Mouse (Mus musculus) embryo, embryonic 10.5 days (tissue): ENCODE measurements around the gene 6330409D20Rik.

Source experiments
- DNase-seq: peaks from one replicate; pipeline ENCODE4 v3.0.0-alpha.2; 2015; ENCODE audit warnings: low spot score

Gene 6330409D20Rik

DNA sequence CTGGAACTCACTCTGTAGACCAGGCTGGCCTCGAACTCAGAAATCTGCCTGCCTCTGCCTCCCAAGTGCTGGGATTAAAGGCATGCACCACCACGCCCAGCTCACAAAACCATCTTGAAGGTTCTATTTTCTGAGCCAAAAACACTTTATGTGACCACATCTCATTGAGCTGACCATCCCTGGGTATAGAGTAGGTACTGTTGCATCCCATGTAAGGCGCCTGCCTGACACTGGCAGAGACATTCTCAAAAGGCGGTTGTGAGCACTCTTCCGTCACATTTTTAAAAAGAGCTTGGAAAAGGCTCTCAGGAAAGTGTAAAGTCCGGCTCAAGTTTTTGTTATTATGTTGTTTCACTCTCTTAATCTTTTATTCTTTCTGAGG, 15.8 kb upstream of the 6330409D20Rik start:
- no peak for DNase-seq

DNA sequence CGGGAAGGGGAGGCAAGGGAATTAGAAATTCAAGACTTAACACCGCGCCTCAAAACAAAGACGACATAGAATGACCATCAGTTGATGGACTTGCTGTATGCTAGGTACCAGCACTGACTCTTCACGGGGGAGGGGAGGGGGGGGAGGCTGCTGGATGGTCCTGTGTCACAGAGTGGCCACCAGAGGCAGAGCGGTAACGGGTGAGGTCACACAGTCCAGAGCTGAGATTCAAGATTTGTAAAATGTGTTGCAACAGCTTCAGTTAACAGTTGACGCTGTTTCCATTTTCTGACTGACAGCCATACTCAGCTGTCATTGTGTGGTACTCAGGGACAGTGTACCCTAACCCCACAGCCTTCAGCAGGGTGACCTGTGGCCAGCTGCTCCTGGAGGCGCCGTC, 11.4 kb upstream of the 6330409D20Rik start:
- peak; percentile 42 for DNase-seq

DNA sequence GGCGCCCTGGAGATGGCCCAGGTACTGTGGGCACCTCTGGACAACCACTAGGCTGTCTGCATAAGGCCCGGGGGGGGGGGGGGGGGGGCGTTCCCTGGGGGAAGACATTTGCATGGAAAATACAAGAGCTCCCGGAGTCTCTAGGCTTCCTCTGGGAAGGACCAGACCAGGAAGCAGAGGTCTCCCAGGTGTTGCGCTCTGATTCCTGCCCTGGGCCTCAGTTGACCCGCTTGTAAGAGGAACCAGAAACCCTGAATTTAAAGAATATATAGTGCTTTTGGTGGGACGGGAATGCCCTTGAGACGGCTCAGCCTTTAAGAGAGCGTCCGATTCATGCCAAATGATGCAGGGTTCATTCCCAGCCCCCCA, 10.8 kb upstream of the 6330409D20Rik start:
- no peak for DNase-seq

DNA sequence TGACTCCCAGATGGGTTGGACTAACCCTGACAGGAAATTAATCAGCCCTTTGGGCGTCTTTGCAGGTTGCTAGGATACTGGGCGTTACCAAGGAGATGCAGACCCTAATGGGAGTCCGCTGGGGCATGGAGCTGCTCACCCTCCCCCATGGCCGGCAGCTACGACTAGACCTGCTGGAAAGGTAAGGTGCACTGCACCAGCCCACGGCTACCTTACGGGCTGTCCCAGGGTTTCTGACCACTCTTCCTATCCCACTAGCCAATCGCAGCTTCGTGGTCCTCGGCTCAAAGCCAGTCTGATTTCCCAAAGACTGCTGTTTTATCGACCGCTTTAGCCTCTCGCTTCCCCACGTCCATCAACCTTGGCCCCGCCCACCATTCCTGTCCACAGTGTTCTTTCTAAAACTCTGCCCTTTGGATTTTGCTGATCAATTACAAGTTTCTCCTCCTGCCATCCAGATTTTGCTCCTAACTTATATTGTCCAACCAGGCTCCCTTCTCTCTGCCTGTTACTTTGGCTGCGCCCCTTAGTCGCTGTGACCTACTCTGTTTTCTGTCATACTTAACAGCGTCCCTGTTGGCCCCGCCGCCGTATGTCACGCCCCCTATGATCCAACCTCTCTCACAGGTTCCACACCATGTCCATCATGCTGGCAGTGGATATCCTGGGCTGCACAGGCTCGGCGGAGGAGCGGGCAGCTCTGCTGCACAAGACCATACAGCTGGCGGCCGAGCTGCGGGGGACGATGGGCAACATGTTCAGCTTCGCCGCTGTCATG, 10.3 kb upstream of the 6330409D20Rik start:
- DNase-seq = peak; percentile 90

DNA sequence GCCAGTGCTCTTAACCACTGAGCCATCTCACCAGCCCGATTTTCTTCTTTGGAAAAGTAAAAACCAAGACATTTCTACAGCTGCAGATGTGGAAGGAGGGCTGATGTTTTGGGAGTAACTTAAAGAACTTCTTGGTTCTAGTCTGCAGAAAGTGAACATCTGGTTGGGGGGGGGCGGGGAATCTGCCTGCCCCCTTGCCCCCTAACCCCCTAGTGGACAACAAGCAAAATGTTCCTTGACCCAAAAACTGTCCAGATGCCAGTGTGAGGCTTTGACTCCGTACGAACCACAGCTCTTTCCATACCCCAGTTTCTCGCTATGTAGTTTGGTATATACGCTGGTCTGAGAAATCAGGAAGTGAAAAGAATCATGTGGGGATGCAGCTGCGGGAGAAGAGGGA, 9.4 kb upstream of the 6330409D20Rik start:
- no peak for DNase-seq

DNA sequence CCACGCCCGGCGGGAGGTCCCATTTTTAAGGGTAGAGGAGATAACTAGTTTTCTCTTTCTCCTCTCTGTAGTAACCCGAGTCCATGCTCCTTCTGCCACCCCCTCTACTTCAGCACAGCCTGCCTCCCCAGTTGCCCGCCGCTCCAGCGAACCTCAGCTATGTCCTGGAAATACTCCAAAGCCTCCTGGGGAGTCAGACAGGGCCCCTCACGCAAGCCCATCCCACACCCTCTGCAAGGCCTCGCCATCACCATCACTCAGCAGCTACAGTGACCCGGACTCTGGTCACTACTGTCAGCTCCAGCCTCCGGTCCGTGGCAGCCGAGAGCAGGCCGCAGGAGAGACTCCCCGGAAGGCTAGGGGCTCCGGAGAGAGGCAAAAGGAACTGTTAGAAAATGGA, 8.3 kb upstream of the 6330409D20Rik start:
- no peak for DNase-seq

DNA sequence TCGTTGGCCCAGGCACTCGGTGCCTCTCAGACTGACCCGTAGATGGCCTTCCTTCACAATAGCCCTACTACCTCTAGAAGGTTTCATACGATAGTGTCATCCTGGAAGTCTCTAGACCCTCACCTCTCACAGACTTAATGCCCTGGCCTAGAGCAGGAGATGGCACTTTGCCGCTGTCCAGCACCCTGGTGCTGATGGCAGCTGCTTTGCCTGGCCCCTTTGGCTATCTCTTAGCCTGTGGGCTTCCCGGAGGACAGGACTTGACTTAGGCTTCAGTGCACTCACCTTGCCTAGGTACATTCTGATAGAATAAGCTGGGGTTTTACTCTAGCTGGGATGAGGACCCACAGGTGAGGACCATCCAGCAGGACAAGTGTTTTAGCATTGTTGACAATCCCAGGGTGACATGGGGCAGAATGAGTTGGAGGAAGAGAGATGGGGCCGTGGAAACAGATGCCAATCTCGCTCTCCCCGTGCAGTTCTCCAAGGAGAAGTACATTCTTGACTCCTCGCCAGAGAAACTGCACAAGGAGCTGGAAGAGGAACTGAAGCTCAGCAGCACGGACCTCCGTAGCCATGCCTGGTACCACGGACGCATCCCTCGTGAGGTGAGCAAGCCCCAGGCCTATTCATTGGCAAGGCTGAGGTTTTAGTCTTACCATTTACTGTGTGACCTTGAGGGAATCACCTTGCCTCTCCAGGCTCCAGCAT, 3.6 kb upstream of the 6330409D20Rik start:
- DNase-seq = no peak

DNA sequence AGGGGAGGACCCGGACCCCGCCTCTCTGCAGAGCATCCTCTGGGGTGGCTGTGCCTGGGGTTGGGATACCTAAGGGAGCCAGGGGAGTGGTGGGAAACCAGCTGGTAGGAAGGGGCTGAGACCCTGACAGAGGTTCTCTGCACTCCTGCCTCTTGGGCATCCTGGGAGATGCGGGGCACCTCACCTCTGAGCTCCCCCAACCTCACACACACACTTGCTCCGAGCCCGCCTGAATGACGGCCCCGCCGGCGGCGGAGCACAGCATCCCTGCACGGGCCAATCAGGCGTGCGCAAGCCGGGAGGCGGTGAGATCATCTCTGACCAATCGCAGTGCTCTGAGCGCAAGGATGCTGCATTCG, 1.3 kb upstream of the 6330409D20Rik start:
- DNase-seq = peak; percentile 79

DNA sequence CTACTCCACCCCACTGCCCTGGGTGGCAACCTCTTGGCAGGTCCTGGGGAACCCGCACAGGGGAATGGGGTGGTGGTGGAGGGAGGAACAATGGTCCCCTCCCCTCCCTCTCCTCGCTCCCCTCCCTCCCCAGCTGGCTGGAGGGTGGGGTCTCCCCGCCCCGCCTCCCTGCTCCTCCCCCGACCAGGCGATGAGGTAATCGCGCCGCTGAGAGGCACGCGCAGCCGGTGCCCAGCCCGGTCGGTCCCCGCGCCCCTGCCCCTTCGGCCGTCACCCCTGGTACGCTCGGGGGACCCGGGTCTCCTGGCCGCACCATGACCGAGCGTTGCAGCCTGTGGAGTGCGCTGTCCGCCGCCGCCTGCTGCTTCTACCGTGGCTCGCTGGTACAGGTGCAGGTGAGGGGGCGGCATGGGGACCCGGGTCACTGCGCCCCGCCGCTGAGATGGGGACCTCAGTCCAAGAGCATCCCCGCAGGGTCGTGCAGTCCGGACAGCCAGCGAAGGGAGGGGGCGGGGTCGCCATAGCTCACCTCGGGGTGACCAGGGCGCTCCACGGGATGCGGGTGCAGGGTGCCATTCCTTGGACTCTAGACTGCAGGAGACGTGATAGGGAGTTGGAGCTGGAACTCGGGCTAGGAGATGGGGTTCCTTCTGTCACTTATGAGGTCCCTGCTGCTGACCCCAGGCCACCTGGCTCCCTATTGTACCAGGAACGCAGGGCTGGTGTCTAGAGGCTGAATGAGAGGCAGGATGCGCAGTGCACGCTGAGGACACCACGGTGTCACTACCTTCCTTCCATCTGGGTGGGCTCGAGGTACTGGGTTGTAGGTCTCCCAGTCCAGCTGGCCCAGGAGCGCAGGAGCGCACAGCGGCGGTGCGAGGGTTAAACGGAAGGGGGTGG, 707 bp upstream of the 6330409D20Rik start:
- DNase-seq = peak; percentile 69

DNA sequence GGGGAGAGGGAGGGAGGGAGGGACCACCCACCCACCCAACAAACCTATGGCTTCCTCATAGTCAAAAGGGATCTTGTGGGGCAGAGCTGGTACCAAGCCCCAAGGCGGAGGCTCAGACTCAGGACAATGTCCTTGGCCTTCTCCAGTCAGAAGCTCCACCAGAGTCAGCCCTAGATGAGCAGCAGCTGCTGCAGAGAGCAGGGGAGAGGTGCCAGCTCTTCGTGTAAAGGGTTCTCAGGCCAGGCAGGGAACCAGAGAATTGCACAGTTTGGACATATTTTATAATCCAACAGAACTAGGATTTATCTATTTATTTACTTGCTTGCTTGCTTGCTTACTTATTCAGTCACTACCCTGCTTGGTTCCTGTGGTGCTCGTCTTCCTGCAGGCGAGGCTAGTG, 1.5 kb downstream of the 6330409D20Rik start:
- no peak for DNase-seq

DNA sequence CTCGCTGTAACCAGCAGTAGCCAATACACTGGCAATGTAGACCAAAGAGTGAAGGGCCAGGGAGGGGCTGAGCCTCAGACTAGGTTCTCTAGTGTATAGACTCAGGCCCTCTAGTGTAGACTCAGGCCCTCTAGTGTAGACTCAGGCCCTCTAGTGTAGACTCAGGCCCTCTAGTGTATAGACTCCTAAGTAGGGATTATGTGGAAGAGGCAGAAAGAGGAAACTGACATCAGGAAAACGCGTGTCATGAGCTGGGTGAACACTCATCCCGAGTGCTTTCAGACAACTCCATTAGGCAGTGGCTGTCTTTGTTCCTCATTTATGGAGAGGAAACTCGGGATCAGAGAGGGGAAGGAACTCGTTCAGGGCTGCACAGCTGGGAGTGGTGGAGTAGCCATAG, 3.8 kb downstream of the 6330409D20Rik start:
- no peak for DNase-seq

DNA sequence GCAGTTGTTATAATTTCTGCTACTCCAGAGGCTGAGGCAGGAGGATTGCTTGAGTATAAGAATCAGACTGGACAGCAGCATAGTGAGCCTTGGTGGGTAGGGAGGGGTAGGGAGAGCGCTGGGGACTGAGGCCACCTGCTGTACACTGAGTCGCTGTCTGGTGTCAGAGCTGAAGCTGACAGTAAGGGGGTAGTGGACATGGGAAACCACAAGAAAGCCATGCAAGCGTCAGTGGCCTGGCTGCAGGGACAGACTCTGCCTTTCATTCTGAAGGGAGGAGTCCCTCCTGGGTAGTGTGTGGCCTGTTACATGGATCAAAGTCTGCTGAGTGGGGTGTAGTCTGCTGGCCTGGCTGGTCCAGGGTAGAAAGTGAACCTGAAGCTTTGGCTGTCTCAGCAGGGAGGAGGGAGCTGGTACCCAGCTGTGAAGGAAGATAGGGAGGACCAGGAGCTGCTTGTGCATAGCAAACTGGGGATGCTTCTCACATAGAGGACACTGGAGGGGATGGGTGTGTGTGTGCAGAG, 4.4 kb downstream of the 6330409D20Rik start:
- no peak for DNase-seq

DNA sequence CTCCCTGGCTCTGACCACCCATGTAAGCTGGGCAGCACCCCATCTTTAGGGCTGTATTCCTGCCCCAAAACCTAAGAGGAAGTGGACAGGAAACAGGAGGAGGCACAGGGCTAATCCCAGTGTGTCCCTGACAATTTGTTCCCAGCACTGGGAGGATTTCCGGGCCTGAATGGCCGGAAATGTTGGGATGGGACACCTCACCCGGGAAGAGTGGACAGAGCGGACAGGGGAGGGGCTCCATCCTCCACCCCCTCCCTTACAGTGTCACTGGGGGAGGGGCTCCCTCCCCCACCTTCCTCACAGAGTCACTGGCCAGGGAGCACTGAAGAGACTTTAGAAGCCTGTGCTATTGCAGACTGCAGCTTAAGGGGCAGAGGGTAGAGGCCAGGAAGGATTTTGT, 5.9 kb downstream of the 6330409D20Rik start:
- peak; percentile 29 for DNase-seq

DNA sequence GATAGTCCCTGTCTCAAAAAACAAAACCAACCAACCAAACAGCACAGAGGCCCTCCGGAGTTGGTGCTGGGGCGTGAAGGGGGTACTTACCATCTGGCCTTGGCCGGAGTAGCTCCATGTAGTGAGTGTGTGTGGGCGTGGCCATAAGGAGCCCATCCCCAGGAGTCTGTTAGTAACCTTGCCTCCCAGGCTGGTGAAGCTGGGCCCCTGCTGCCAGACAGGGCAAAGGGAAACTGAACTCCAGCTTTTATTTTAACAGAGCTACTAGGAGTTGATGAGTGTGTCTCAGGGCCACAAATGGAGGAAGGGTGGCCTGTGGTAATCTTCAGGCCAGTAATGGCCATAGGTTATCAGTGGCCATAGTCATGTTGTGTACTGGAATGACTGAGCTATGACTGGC, 6.3 kb downstream of the 6330409D20Rik start:
- DNase-seq = no peak

DNA sequence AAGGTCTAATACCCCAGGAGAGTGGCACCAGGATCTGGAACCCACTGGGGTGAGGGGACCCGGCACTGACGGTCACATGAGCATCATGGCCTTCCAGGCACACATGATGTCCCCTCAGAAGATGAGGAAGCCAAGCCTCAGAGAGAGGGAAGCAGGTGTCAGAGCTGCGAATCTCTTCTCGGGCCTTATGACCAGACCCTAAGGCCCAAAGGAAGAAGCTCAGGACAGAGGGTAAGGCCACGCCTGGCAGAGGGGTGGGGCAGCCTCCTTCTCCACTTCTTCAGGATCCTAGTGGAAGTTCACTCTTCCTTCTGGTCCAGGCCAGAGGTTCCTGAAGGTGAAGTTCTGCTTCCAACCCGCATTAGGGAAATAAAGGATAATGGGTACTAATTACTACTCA, 8.1 kb downstream of the 6330409D20Rik start:
- no peak for DNase-seq

DNA sequence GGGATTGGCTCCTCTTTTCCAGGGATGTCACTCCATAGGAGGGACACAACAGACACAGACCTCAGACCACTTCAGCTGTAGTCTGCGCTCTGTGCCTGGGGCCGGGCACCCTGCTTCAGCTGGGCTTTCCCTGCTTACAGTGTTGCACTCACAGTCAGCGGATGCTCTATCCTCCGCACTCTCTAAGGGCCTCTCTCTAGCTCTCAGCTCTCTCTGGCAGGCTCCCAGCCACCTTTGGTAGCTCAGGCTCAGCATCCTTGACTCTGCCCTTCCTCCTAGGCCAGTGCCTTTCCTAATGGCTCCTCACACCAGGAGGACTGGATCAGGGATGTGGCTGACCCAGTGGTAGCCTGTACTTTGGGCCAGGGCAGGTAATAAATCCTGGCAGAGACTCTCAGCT, 8.9 kb downstream of the 6330409D20Rik start:
- DNase-seq = no peak

DNA sequence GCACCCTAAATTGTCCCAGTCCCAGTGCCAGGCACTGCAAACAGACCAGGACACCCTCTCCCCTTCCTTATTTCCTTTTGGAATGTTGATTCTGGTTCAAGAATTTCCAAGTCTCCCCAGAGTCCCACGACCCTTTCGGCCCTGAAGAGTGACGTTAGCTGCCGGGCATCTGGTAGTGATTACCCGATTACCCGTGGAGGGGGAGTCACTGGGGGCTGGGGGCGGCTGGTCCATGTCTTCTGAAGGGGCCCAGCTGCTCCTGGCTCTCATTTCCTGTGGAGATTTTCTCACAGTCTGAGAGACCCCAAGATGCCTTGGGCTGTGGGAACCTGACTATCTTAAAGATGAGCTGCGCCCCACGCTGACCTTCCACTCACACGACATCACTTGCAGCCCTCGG, 10.0 kb downstream of the 6330409D20Rik start:
- DNase-seq = peak; percentile 82

DNA sequence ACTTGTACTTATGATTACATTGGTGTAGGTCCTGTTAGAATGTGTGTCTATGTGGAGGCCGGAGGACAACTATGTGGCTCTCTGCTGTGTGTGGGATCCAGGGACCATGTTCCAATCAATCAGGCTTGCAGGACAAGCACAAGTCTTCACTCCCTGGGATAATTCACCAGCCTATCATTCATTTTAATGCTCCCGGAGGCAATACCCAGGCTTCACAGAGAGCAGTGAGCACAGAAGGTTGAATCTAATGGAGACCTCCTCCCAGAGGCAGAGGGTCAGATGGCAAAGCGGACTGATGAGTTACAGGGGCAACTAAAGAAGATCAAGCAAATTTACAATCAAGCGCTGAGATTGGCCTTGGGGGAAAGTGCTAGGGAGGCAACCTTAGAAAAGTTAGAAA, 11.3 kb downstream of the 6330409D20Rik start:
- DNase-seq = no peak

DNA sequence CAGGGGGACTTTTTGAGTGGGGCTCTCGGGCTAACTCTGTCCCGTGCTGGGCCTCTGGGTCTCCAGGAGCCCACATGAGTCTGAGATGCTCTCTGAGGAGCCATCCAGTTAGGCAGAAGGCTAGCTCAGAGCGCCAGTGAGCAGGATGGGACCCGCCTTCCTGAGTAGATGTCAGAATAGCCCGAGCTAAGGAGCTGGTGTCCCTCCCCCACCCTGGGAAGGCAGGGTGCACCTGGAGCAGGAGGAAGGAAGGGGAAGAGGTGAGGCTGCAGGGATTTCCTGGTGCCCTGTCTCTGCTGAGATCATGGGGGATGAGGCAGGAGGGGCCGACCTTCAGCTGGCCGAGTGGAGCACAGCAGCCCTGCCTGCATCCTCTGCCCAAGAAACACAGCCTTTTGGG, 12.4 kb downstream of the 6330409D20Rik start:
- no peak for DNase-seq

DNA sequence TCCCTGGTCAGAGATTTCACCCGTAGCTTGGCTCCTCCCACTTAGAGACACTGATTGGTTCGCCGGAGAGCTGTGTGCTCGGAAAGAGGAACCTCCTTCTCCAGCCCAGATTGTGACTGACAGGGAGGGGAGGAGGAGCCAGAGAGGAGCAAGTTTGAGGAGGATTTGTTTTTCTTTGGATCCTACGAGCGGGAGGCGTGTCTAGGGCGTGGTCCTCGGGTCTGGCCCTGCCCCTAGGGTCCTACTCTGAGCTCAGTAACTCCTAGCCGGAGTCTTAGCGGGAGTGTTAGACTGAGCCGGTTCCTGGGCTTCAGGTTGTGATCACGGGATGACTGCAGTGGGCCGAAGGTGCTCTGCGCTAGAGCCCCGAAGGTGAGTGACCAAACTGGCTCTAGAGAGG, 13.4 kb downstream of the 6330409D20Rik start:
- peak; percentile 98 for DNase-seq

DNA sequence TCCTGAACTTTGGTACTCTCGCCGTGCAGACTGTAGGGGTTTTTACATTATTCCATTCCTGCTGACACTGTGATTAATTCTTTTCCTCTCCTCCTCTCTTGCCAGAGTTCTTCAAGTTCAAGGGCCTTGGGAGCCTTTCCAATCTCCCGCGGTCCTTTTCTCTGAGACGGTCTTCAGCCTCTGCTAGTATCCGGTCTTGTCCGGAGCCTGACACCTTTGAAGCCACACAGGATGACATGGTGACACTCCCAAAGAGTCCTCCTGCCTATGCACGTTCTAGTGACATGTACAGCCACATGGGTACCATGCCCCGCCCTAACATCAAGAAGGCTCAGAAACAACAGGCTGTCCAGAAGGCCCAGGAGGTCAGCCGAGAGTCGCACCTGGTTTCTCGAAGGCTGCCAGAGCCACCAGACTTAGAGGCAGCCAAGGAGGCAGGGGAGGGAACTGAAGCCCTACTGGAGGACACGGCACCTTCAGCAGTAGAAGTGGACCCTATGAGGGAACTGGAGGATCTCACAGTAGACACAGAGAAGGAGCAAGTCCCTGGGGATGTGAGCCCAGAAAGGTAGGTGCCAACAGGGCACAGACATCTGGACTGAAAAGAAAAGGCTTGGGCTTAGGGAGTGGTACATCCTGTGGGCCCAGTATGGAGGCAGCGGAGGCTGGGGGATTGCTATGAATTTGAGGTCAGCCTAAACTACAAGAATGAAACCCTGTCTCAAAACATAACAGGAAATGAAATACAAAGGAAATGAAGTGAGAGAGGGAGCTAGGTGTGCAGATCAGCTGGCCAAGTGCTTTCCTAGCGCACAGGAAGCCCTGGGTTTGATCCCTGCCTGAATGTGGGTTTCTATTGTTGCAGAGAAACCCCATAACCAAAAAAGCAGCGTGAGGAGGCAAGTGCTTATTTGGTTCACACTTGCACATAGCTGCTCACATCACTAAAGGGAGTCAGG, 15.7 kb downstream of the 6330409D20Rik start:
- DNase-seq = no peak
